Mouse (Mus musculus): ENCODE measurements around the gene Sertad3.
"Not testable (repeated sequence)": the region's sequence is repeated elsewhere in the genome, so short reads cannot be mapped to it uniquely, and the experiment has no call there.

Gene Sertad3

GRCm38 (mm10) chr7:27493450-27493849 lies 19.9 kb downstream of the Sertad3 start:
- no peak for DNase-seq

- DNase-seq = not testable (repeated sequence)
These were observed 21.2 kb downstream of the Sertad3 start for GRCm38 (mm10) chr7:27494659-27495367.

GRCm38 (mm10) chr7:27499036-27499435 lies 25.5 kb downstream of the Sertad3 start, which contains the start of gene Prx:
TSS of gene Prx (plus strand) at chr7:27499324.
- DNase-seq = no peak

GRCm38 (mm10) chr7:27501620-27502019 lies 28.1 kb downstream of the Sertad3 start:
- no peak for DNase-seq

GRCm38 (mm10) chr7:27506765-27507370 lies 33.3 kb downstream of the Sertad3 start:
- no peak for DNase-seq

- DNase-seq = peak; percentile 91
These were observed 34.4 kb downstream of the Sertad3 start for GRCm38 (mm10) chr7:27507711-27508647.

- DNase-seq = no peak
These were observed 35.1 kb downstream of the Sertad3 start for GRCm38 (mm10) chr7:27508648-27509005.

GRCm38 (mm10) chr7:27510809-27511208 lies 37.2 kb downstream of the Sertad3 start:
- DNase-seq = no peak

- no peak for DNase-seq
These were observed 41.4 kb downstream of the Sertad3 start for GRCm38 (mm10) chr7:27514961-27515360.

GRCm38 (mm10) chr7:27518314-27518713 lies 44.7 kb downstream of the Sertad3 start:
- DNase-seq = no peak

- no peak for DNase-seq
These were observed 46.5 kb downstream of the Sertad3 start for GRCm38 (mm10) chr7:27520104-27520503.

GRCm38 (mm10) chr7:27520599-27520998 lies 47.0 kb downstream of the Sertad3 start:
- DNase-seq = no peak

GRCm38 (mm10) chr7:27522967-27523366 lies 49.4 kb downstream of the Sertad3 start, which contains the start of gene Hipk4:
TSS of gene Hipk4 (plus strand) at chr7:27523267.
- DNase-seq = no peak

GRCm38 (mm10) chr7:27523805-27524204 lies 50.2 kb downstream of the Sertad3 start:
- no peak for DNase-seq

GRCm38 (mm10) chr7:27526039-27526827 lies 52.7 kb downstream of the Sertad3 start:
- peak; percentile 82 for DNase-seq
